Mouse (Mus musculus) small intestine, adult 2 months (tissue): ENCODE data around the gene Adad2. TPM values are rescaled to one million over a fixed set of nuclear protein-coding genes. Genes with fewer than 3 reads are reported as not detected.
A peak's percentile ranks its signal among the peaks of the same experiment; 100 is the strongest.

Experiments
- H3K27ac ChIP-seq: fragments of 200-500 bp; 2 replicates; pipeline ENCODE4 v1.5.1; 2012; ENCODE audit warnings: low read depth, low read length, control low read depth, inconsistent platforms; ENCODE audit not compliant: insufficient read depth
- H3K27me3 ChIP-seq: fragments of 200-500 bp; 2 replicates; pipeline ENCODE4 v1.6.1; 2012; ENCODE audit warnings: mild to moderate bottlenecking, moderate library complexity, low read length, inconsistent platforms; ENCODE audit not compliant: control insufficient read depth, insufficient read depth
- H3K36me3 ChIP-seq: fragments of 200-500 bp; 2 replicates; pipeline ENCODE4 v1.6.1; 2012; ENCODE audit warnings: mild to moderate bottlenecking, low read length, control low read depth, inconsistent platforms; ENCODE audit not compliant: control insufficient read depth, insufficient read depth
- H3K4me1 ChIP-seq: fragments of 200-500 bp; 2 replicates; pipeline ENCODE4 v1.6.1; 2012; ENCODE audit warnings: low read length, inconsistent platforms, mixed read lengths; ENCODE audit not compliant: control insufficient read depth, insufficient read depth, insufficient read length
- H3K4me3 ChIP-seq: fragments of 200-500 bp; 2 replicates; pipeline ENCODE4 v1.5.1; 2012; ENCODE audit warnings: low read depth, mild to moderate bottlenecking, control low read depth, inconsistent platforms, low read length, moderate library complexity
- CTCF ChIP-seq: fragments of 200-500 bp; IDR thresholded peaks from 2 replicates; pipeline ENCODE4 v1.5.1; 2012; ENCODE audit warnings: low read depth, mild to moderate bottlenecking, control low read depth, inconsistent platforms, low read length, moderate library complexity, mixed read lengths; ENCODE audit not compliant: insufficient replicate concordance, insufficient read length; ENCODE audit errors: extremely low read depth
- POLR2A ChIP-seq: fragments of 200-500 bp; IDR thresholded peaks from 2 replicates; pipeline ENCODE4 v1.6.1; 2012; ENCODE audit warnings: low read depth, mild to moderate bottlenecking, control low read depth, inconsistent platforms, low read length, moderate library complexity
- WGBS: fragments of 180-500 bp; shearing (Covaris S2); methylation state at CpG from one replicate; pipeline ENCODE4 v1.1.7; 2018; 5-methylcytosine and 5-hydroxymethylcytosine counted together
- polyA plus RNA-seq: library from polyadenylated mRNA; depleted of rRNA; stranded (reverse); fragments of >200 nt; gene quantifications from 2 replicates; pipeline ENCODE4 v1.2.3, GENCODE M21; 2012

The Adad2 gene
- polyA plus RNA-seq, 1 experiment = 0.96 TPM

- TF ChIP-seq POLR2A (no peak), CTCF (no peak)
- WGBS = 88% methylated on average over 9 of the region's 9 CpGs
Observed at GRCm38 (mm10) chr8:119632246-119632645, 19.7 kb downstream of the Adad2 start.

GRCm38 (mm10) chr8:119632909-119633308 is 20.4 kb downstream of the Adad2 start:
- H3K4me1 ChIP-seq = peaks cover 5% of the 10 kb centered on the region
- 73% methylated on average over 29 of the region's 29 CpGs for WGBS
- no peak overlapping the region for H3K4me3 ChIP-seq
- H3K27ac ChIP-seq = no peak overlapping the region
- no peak for TF ChIP-seq POLR2A
- no peak for TF ChIP-seq CTCF
- no peaks in the 10 kb centered on the region for H3K27me3 ChIP-seq
- H3K36me3 ChIP-seq = no peaks in the 10 kb centered on the region

More at GRCm38 (mm10) chr8:119632246-119632645, 19.7 kb downstream of the Adad2 start:
- H3K27ac ChIP-seq = no peak overlapping the region
- H3K36me3 ChIP-seq = no peaks in the 10 kb centered on the region
- H3K4me3 ChIP-seq = no peak overlapping the region
- H3K4me1 ChIP-seq = peaks cover 12% of the 10 kb centered on the region
- H3K27me3 ChIP-seq = no peaks in the 10 kb centered on the region

- Histone ChIP-seq H3K27me3 (no peaks in the 10 kb centered on the region), H3K36me3 (no peaks in the 10 kb centered on the region), H3K4me3 (no peak overlapping the region), H3K4me1 (peaks cover 4% of the 10 kb centered on the region), H3K27ac (peak overlapping the region; percentile 34; the same call in 1 of the 2 replicates)
- WGBS = 66% methylated on average over 14 of the region's 14 CpGs
- TF ChIP-seq CTCF = no peak
- no peak for TF ChIP-seq POLR2A
Observed at GRCm38 (mm10) chr8:119634616-119635336, 22.2 kb downstream of the Adad2 start.

- Histone ChIP-seq H3K27me3 (no peaks in the 10 kb centered on the region), H3K4me3 (no peak within 1 kb of the TSS), H3K4me1 (peaks cover 4% of the 10 kb centered on the region), H3K36me3 (no peaks in the 10 kb centered on the region), H3K27ac (peak within 1 kb of the TSS; percentile 34; the same call in 1 of the 2 replicates)
- no peak for TF ChIP-seq POLR2A
- TF ChIP-seq CTCF = no peak
- WGBS = 40% methylated on average over 6 of the region's 6 CpGs
Observed at GRCm38 (mm10) chr8:119635378-119635777, 22.8 kb downstream of the Adad2 start, which contains the start of gene Kcng4. Gene Kcng4, minus strand, starts transcription at chr8:119635680.

- H3K36me3 ChIP-seq = no peaks in the 10 kb centered on the region
- peaks cover 9% of the 10 kb centered on the region for H3K4me1 ChIP-seq
- WGBS = 37% methylated on average over 2 of the region's 2 CpGs
- no peak overlapping the region for H3K27ac ChIP-seq
- no peak overlapping the region for H3K4me3 ChIP-seq
- TF ChIP-seq CTCF = no peak
- TF ChIP-seq POLR2A = no peak
- H3K27me3 ChIP-seq = no peaks in the 10 kb centered on the region
Observed at GRCm38 (mm10) chr8:119635958-119636357, 23.4 kb downstream of the Adad2 start.

GRCm38 (mm10) chr8:119636766-119637165 is 24.2 kb downstream of the Adad2 start:
- TF ChIP-seq CTCF = no peak
- no peak for TF ChIP-seq POLR2A
- H3K4me3 ChIP-seq = no peak overlapping the region
- H3K36me3 ChIP-seq = no peaks in the 10 kb centered on the region
- 72% methylated on average over 7 of the region's 7 CpGs for WGBS
- H3K4me1 ChIP-seq = peaks cover 12% of the 10 kb centered on the region
- H3K27ac ChIP-seq = no peak overlapping the region
- no peaks in the 10 kb centered on the region for H3K27me3 ChIP-seq

GRCm38 (mm10) chr8:119637381-119637780 is 24.8 kb downstream of the Adad2 start:
- Histone ChIP-seq H3K36me3 (no peaks in the 10 kb centered on the region), H3K4me3 (no peak overlapping the region), H3K27ac (no peak overlapping the region), H3K4me1 (peaks cover 12% of the 10 kb centered on the region), H3K27me3 (no peaks in the 10 kb centered on the region)
- no peak for TF ChIP-seq CTCF
- TF ChIP-seq POLR2A = no peak
- 94% methylated on average over 4 of the region's 4 CpGs for WGBS

- Histone ChIP-seq H3K4me3 (no peak overlapping the region), H3K36me3 (no peaks in the 10 kb centered on the region), H3K4me1 (peaks cover 12% of the 10 kb centered on the region), H3K27me3 (no peaks in the 10 kb centered on the region), H3K27ac (no peak overlapping the region)
- TF ChIP-seq CTCF (no peak), POLR2A (no peak)
- 55% methylated on average over 6 of the region's 6 CpGs for WGBS
Observed at GRCm38 (mm10) chr8:119638261-119638660, 25.7 kb downstream of the Adad2 start.
